In genomic region chr8:3237319-3237718, GRCm38 (mm10) we compare ENCODE assay signal across 13 mouse cellular contexts. TPM values are rescaled to one million over a fixed set of nuclear protein-coding genes. Genes with fewer than 3 reads are reported as not detected.
A peak's percentile ranks its signal among the peaks of the same experiment; 100 is the strongest.
DNase-seq lines count a peak whose midpoint lies in the region; ATAC-seq and TF ChIP-seq lines count a peak whose summit lies in the region.
"Had no signal": no experiment of that assay in that cellular context is flagged by ENCODE, and none has a peak within 500 bp of the region (broad histone marks: within the 10 kb centered on the region; RNA-seq: fewer than 3 reads in every experiment).

No protein-coding gene starts in this region.

- TF ChIP-seq CTCF in kidney, adult 2 months (conservative IDR thresholded peaks at IDR 0.05; ENCODE audit: insufficient read depth, insufficient read length, low read depth, low read length), result no peak
- TF ChIP-seq CTCF in gastrocnemius, adult 2 months (IDR thresholded peaks at IDR 0.05), result no peak
- TF ChIP-seq CTCF in left cerebral cortex, adult 2 months (IDR thresholded peaks at IDR 0.05), result no peak

- H3K27ac ChIP-seq in kidney, adult 2 months (ENCODE audit: insufficient read depth, low read depth, low read length), result no peak overlapping the region
- peak overlapping the region; percentile 84 for H3K27ac ChIP-seq in gastrocnemius, adult 2 months
- H3K27ac ChIP-seq in heart, embryonic 14.5 days (replicated peaks in 1 of 2; ENCODE audit: control insufficient read depth in 1 of 2, insufficient read depth in 1 of 2, low read depth in 2 of 2, low read length in 2 of 2), result peak overlapping the region; percentile 1 to 75
- H3K27ac ChIP-seq in left cerebral cortex, adult 2 months, result no peak overlapping the region
- H3K27ac ChIP-seq in kidney, embryonic 14.5 days (ENCODE audit: low read depth, low read length), result no peak overlapping the region
- H3K27ac ChIP-seq: midbrain, embryonic 15.5 days had no signal

- peak overlapping the region; percentile 32; the same call in 1 of the 2 replicates for H3K4me2 ChIP-seq in heart, embryonic 14.5 days (ENCODE audit: low read length)
- no peak overlapping the region for H3K4me2 ChIP-seq in kidney, embryonic 14.5 days (replicated peaks; ENCODE audit: low read depth, low read length)
- H3K4me2 ChIP-seq: lung, embryonic 14.5 days; midbrain, embryonic 15.5 days had no signal

- no peaks in the 10 kb centered on the region for H3K9me3 ChIP-seq in heart, embryonic 14.5 days (ENCODE audit: control insufficient read depth, low read length)
- H3K9me3 ChIP-seq in kidney, embryonic 14.5 days (ENCODE audit: control insufficient read depth, low read length), result no peaks in the 10 kb centered on the region
- H3K9me3 ChIP-seq: midbrain, embryonic 15.5 days had no signal

- no peak overlapping the region for H3K9ac ChIP-seq in heart, embryonic 14.5 days (ENCODE audit: low read length)
- H3K9ac ChIP-seq in kidney, embryonic 14.5 days (ENCODE audit: low read depth, low read length), result no peak overlapping the region
- H3K9ac ChIP-seq: lung, embryonic 14.5 days; midbrain, embryonic 15.5 days had no signal

- no peaks in the 10 kb centered on the region for H3K27me3 ChIP-seq in kidney, adult 2 months (replicated peaks; ENCODE audit: control insufficient read depth, insufficient read depth, low read length)
- H3K27me3 ChIP-seq in heart, embryonic 14.5 days (ENCODE audit: control insufficient read depth, insufficient read depth, low read length), result no peaks in the 10 kb centered on the region
- H3K27me3 ChIP-seq in kidney, embryonic 14.5 days (ENCODE audit: control insufficient read depth, insufficient read depth, low read length), result no peaks in the 10 kb centered on the region
- H3K27me3 ChIP-seq: midbrain, embryonic 15.5 days; Patski had no signal

- TF ChIP-seq POLR2A in kidney, adult 2 months (IDR thresholded peaks at IDR 0.05; ENCODE audit: low read depth, low read length), result no peak

- DNase-seq in kidney, adult 2 months, result peak; percentile 46
- DNase-seq in kidney, adult 11 months, result no peak
- DNase-seq in 3T3-L1 (ENCODE audit: low read depth, low spot score), result peak; percentile 31
- DNase-seq in gastrocnemius, adult 2 months, result peak; percentile 82
- no peak for DNase-seq in left cerebral cortex, adult 8-10 months (ENCODE audit: low spot score in 2 of 2)
- DNase-seq in left cerebral cortex, adult 2 months (ENCODE audit: extremely low spot score in 1 of 2, low spot score in 2 of 2), result no peak
- DNase-seq: kidney, postnatal 14 days; lung, embryonic 14.5 days had no signal

- ATAC-seq in heart, embryonic 14.5 days (ENCODE audit: insufficient number of reproducible peaks, insufficient read depth, low FRiP score, low read depth), result 0 out of 2 replicates have a peak, but pooled peaks have one; percentile 40
- no peak for ATAC-seq in kidney, embryonic 14.5 days (ENCODE audit: low FRiP score, low TSS enrichment)
- ATAC-seq: forebrain, embryonic 16.5 days; midbrain, embryonic 15.5 days; Patski had no signal

- 28% methylated on average over 5 of the region's 5 CpGs for WGBS in kidney, adult 2 months
- WGBS in heart, embryonic 14.5 days, result 18% methylated on average over 5 of the region's 5 CpGs
- WGBS in kidney, embryonic 14.5 days, result 70% methylated on average over 5 of the region's 5 CpGs

- H3K4me1 ChIP-seq in kidney, adult 2 months (ENCODE audit: control insufficient read depth, insufficient read depth, low read length), result peaks cover 39% of the 10 kb centered on the region
- H3K4me1 ChIP-seq in heart, embryonic 14.5 days (ENCODE audit: control insufficient read depth in 2 of 2, insufficient read depth in 2 of 2, low read length in 2 of 2), result peaks cover 20 to 46% of the 10 kb centered on the region in 2 experiments
- H3K4me1 ChIP-seq in kidney, embryonic 14.5 days (ENCODE audit: control insufficient read depth, insufficient read depth, low read length), result 0 out of 2 replicates have a peak, but pooled peaks cover 3% of the 10 kb centered on the region
- H3K4me1 ChIP-seq: midbrain, embryonic 15.5 days had no signal

- H3K36me3 ChIP-seq in kidney, adult 2 months (ENCODE audit: control insufficient read depth, insufficient read depth, low read length), result no peaks in the 10 kb centered on the region
- 0 out of 2 replicates have a peak, but pooled peaks cover 4% of the 10 kb centered on the region for H3K36me3 ChIP-seq in heart, embryonic 14.5 days (ENCODE audit: control insufficient read depth, insufficient read depth, low read length)
- H3K36me3 ChIP-seq in kidney, embryonic 14.5 days (ENCODE audit: control insufficient read depth, insufficient read depth, low read length), result no peaks in the 10 kb centered on the region
- H3K36me3 ChIP-seq: midbrain, embryonic 15.5 days had no signal

- H3K4me3 ChIP-seq in kidney, adult 2 months (ENCODE audit: insufficient read depth, low read depth, low read length), result no peak overlapping the region
- no peak overlapping the region; the same call in 1 of the 2 replicates for H3K4me3 ChIP-seq in gastrocnemius, adult 2 months
- no peak overlapping the region for H3K4me3 ChIP-seq in heart, embryonic 14.5 days (ENCODE audit: control insufficient read depth in 1 of 2, insufficient read depth in 1 of 2, low read depth in 1 of 2, low read length in 2 of 2)
- no peak overlapping the region for H3K4me3 ChIP-seq in left cerebral cortex, adult 2 months
- H3K4me3 ChIP-seq in kidney, embryonic 14.5 days (ENCODE audit: low read length), result no peak overlapping the region
- H3K4me3 ChIP-seq: midbrain, embryonic 15.5 days had no signal

- intact Hi-C loops in gastrocnemius, adult 2 months (cut with DNase I), result loop anchor here (5.0 kb wide), 1 partner anchor 40 kb away; the partner anchor contains the start of gene Insr
- intact Hi-C loops in left cerebral cortex, adult 2 months (cut with DNase I), result no loop called here

RNA-seq across cellular contexts. Expression of gene Insr, which starts 42.1 kb away (rescaled TPM):
- polyA plus RNA-seq in kidney, adult 2 months (2012; rRNA removed), result 26.8 and 33.7 TPM in 2 replicates
- 10 to 100 TPM; 54.4 to 63.5 TPM for total RNA-seq in gastrocnemius, adult 2 months (2021)
- 56.9 and 59.0 TPM in 2 replicates for polyA plus RNA-seq in heart, embryonic 14.5 days (2014; fragmentation: Nextera tagmentation; extraction: Ambion mirVana)
- total RNA-seq in left cerebral cortex, adult 8-10 months (2022), result 10 to 100 TPM; 45.9 to 54.0 (median 51.3) TPM
- 10 to 100 TPM; 50.8 to 52.0 TPM for total RNA-seq in left cerebral cortex, adult 2 months (2021)
- 33.2 and 40.2 TPM in 2 replicates for polyA plus RNA-seq in kidney, embryonic 14.5 days (2014; fragmentation: Nextera tagmentation; extraction: Ambion mirVana)

Comparison
In these comparisons a context has a peak if more than half of its experiments do, and no peak if none do; other contexts are left out.
1. DNase-seq: peak in kidney, adult 2 months (single experiment), 3T3-L1 (single experiment) and gastrocnemius, adult 2 months (single experiment); none in kidney, adult 11 months (single experiment), left cerebral cortex, adult 8-10 months (0 of 2) and left cerebral cortex, adult 2 months (0 of 2).
2. H3K27ac ChIP-seq: peak in gastrocnemius, adult 2 months (single experiment) and heart, embryonic 14.5 days (2 of 2); none in kidney, adult 2 months (single experiment), left cerebral cortex, adult 2 months (single experiment) and kidney, embryonic 14.5 days (single experiment).